Mouse (Mus musculus) MEL (cell line): ENCODE measurements around the gene Pdyn. TPM values are rescaled to one million over a fixed set of nuclear protein-coding genes. Genes with fewer than 3 reads are reported as not detected.

ENCODE experiments used
- DNase-seq: peaks from one replicate; pipeline ENCODE4 v3.0.0; 2011; ENCODE audit warnings: low read depth, low spot score
- H3K27ac ChIP-seq: 2 replicates; pipeline ENCODE4 v1.5.1; 2012; ENCODE audit warnings: low read depth, mild to moderate bottlenecking, control low read depth, low read length, moderate library complexity; ENCODE audit not compliant: control insufficient read depth
- H3K27me3 ChIP-seq, 2 experiments: fragments of 150-350 bp in 1 of 2; sonication (generic) in 1 of 2; 2 replicates each; pipeline ENCODE4 v1.6.1; 2012; ENCODE audit warnings: low read length in 2 of 2, mild to moderate bottlenecking in 2 of 2, improper control_type of control experiment in 1 of 2, moderate library complexity in 1 of 2; ENCODE audit not compliant: insufficient read depth in 2 of 2, control insufficient read depth in 1 of 2
- H3K36me3 ChIP-seq, 2 experiments: 2 replicates each; pipeline ENCODE4 v1.6.1; 2012 to 2014; ENCODE audit warnings: low read length in 2 of 2, improper control_type of control experiment in 1 of 2, inconsistent platforms in 1 of 2, mild to moderate bottlenecking in 1 of 2; ENCODE audit not compliant: insufficient read depth in 2 of 2, control insufficient read depth in 1 of 2
- H3K4me1 ChIP-seq, 2 experiments: fragments of 150-350 bp in 1 of 2; sonication (generic) in 1 of 2; 2 replicates each; pipeline ENCODE4 v1.6.1; 2012; ENCODE audit warnings: low read length in 2 of 2, improper control_type of control experiment in 1 of 2, mild to moderate bottlenecking in 1 of 2; ENCODE audit not compliant: insufficient read depth in 2 of 2, control insufficient read depth in 1 of 2
- H3K4me3 ChIP-seq, 2 experiments: fragments of 150-350 bp in 1 of 2; sonication (generic) in 1 of 2; 2 replicates each; pipeline ENCODE4 v1.5.1; 2012; ENCODE audit warnings: low read depth in 2 of 2, low read length in 2 of 2, mild to moderate bottlenecking in 2 of 2, moderate library complexity in 2 of 2, control low read depth in 1 of 2, improper control_type of control experiment in 1 of 2; ENCODE audit not compliant: control insufficient read depth in 1 of 2, insufficient read depth in 1 of 2
- H3K79me2 ChIP-seq: 2 replicates; pipeline ENCODE4 v1.6.1; 2012; ENCODE audit warnings: mild to moderate bottlenecking, low read length, moderate library complexity; ENCODE audit not compliant: control insufficient read depth, poor library complexity, insufficient read depth
- H3K9ac ChIP-seq: 2 replicates; pipeline ENCODE4 v1.6.1; 2012; ENCODE audit warnings: low read depth, mild to moderate bottlenecking, control low read depth, low read length, moderate library complexity; ENCODE audit not compliant: control insufficient read depth, poor library complexity, severe bottlenecking
- H3K9me3 ChIP-seq: fragments of 150-350 bp; sonication (generic); replicated peaks from 2 replicates; pipeline ENCODE4 v1.6.1; 2012; ENCODE audit warnings: mild to moderate bottlenecking, low read length, improper control_type of control experiment, moderate library complexity; ENCODE audit not compliant: insufficient read depth
- CHD1 ChIP-seq: IDR thresholded peaks from 2 replicates; pipeline ENCODE4 v1.6.1; 2012; ENCODE audit warnings: low read depth, mild to moderate bottlenecking, inconsistent platforms, low read length, improper control_type of control experiment
- EP300 ChIP-seq, 2 experiments: IDR thresholded peaks; 2 replicates each; pipeline ENCODE4 v1.6.1; 2011; ENCODE audit warnings: improper control_type of control experiment in 2 of 2, low read length in 2 of 2, low read depth in 1 of 2, mild to moderate bottlenecking in 1 of 2
- ETS1 ChIP-seq: IDR thresholded peaks from 2 replicates; pipeline ENCODE4 v1.6.1; 2012; ENCODE audit warnings: low read depth, mild to moderate bottlenecking, inconsistent platforms, low read length, improper control_type of control experiment, moderate library complexity
- GATA1 ChIP-seq: IDR thresholded peaks from 2 replicates; pipeline ENCODE4 v1.6.1; 2011; ENCODE audit warnings: low read depth, low read length, improper control_type of control experiment
- JUND ChIP-seq: IDR thresholded peaks from 2 replicates; pipeline ENCODE4 v1.6.1; 2011; ENCODE audit warnings: low read depth, mild to moderate bottlenecking, improper control_type of control experiment, low read length
- MAX ChIP-seq: IDR thresholded peaks from 2 replicates; pipeline ENCODE4 v1.6.1; 2011; ENCODE audit warnings: low read length, improper control_type of control experiment
- MXI1 ChIP-seq: IDR thresholded peaks from 2 replicates; pipeline ENCODE4 v1.6.1; 2011; ENCODE audit warnings: mild to moderate bottlenecking, low read depth, low read length, improper control_type of control experiment
- MYC ChIP-seq: IDR thresholded peaks from 2 replicates; pipeline ENCODE4 v1.6.1; 2011; ENCODE audit warnings: low read depth, mild to moderate bottlenecking, low read length, improper control_type of control experiment, moderate library complexity
- POLR2A ChIP-seq, 2 experiments: IDR thresholded peaks; 2 replicates each; pipeline ENCODE4 v1.6.1; 2011 to 2012; ENCODE audit warnings: low read length in 2 of 2, mild to moderate bottlenecking in 2 of 2, control low read depth in 1 of 2, improper control_type of control experiment in 1 of 2, low read depth in 1 of 2, moderate library complexity in 1 of 2; ENCODE audit not compliant: control insufficient read depth in 1 of 2, insufficient read depth in 1 of 2, poor library complexity in 1 of 2
- SMC3 ChIP-seq: IDR thresholded peaks from 2 replicates; pipeline ENCODE4 v1.6.1; 2011; ENCODE audit warnings: low read depth, low read length, improper control_type of control experiment
- TAL1 ChIP-seq: IDR thresholded peaks from 2 replicates; pipeline ENCODE4 v1.6.1; 2012; ENCODE audit warnings: mild to moderate bottlenecking, inconsistent platforms, low read length, moderate library complexity, mixed read lengths
- TCF12 ChIP-seq: IDR thresholded peaks from 2 replicates; pipeline ENCODE4 v1.6.1; 2014; ENCODE audit warnings: low read depth, mild to moderate bottlenecking, inconsistent platforms, low read length, improper control_type of control experiment, moderate library complexity
- UBTF ChIP-seq: IDR thresholded peaks from 2 replicates; pipeline ENCODE4 v1.6.1; 2012; ENCODE audit warnings: low read depth, mild to moderate bottlenecking, inconsistent platforms, low read length, improper control_type of control experiment, moderate library complexity, borderline replicate concordance; ENCODE audit not compliant: insufficient read depth
- USF2 ChIP-seq, 2 experiments: IDR thresholded peaks; 2 replicates each; pipeline ENCODE4 v1.6.1; 2011 to 2012; ENCODE audit warnings: improper control_type of control experiment in 2 of 2, low read length in 2 of 2, borderline replicate concordance in 1 of 2, inconsistent platforms in 1 of 2, low read depth in 1 of 2, mild to moderate bottlenecking in 1 of 2; ENCODE audit not compliant: insufficient read depth in 1 of 2
- ZNF384 ChIP-seq: IDR thresholded peaks from 2 replicates; pipeline ENCODE4 v1.6.1; 2012; ENCODE audit warnings: low read depth, mild to moderate bottlenecking, inconsistent platforms, low read length, improper control_type of control experiment
- polyA plus RNA-seq, 2 experiments: library from polyadenylated mRNA; stranded (reverse) in 1 of 2; unstranded in 1 of 2; fragments of >175 nt in 1 of 2; fragments of >200 nt in 1 of 2; gene quantifications; 2 replicates each; pipeline versions ENCODE4 v1.2.1 to v1.2.4; 2012; ENCODE audit warnings: low replicate concordance in 2 of 2, low read depth in 1 of 2; ENCODE audit not compliant: insufficient read length in 2 of 2, insufficient read depth in 1 of 2, missing spikeins in 1 of 2
- total RNA-seq: library from RNA; depleted of rRNA; stranded (reverse); fragments of 300-350 nt; gene quantifications from 2 replicates; pipeline ENCODE4 v1.2.3, GENCODE M21; 2012

The Pdyn gene
- total and polyA plus RNA-seq, 3 experiments = 0.19 TPM; not detected in 2

DNA sequence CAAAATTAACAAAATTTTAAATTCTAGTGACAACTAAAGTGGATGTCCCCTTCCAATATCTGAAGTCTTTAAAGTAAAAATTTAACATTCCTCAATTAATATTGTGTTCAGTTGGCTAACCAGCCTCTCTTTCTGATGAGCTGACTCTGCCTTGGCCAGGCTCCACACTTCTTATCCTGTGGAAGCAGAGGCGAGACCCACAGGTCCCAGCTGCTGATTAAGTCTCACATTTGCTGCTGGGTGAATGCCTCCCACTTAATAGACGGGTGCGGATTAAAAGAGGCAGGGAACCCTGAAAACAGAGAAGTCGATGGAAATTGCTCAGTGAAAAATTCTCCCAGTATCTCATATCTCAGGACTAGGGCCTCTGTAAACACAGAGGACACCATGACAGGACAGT, 37.2 kb downstream of the Pdyn start:
- no peaks in the 10 kb centered on the region for H3K4me1 ChIP-seq
- TF ChIP-seq POLR2A (IDR thresholded peaks at IDR 0.05; ENCODE audit: control insufficient read depth in 1 of 2, insufficient read depth in 1 of 2, low read depth in 1 of 2, low read length in 2 of 2, poor library complexity in 1 of 2) (no peak), TAL1 (0 out of 2 replicates have a peak, but pooled peaks have one; percentile 21), TCF12 (peak; percentile 76; the same call in 1 of the 2 replicates), MXI1 (no peak), GATA1 (0 out of 2 replicates have a peak, but pooled peaks have one; percentile 36), EP300 (IDR thresholded peaks at IDR 0.05; ENCODE audit: low read depth in 1 of 2, low read length in 2 of 2) (peak; percentile 50 to 58)
- TF ChIP-seq, all 39 proteins: peak for 4
- Histone ChIP-seq H3K27ac (no peak overlapping the region), H3K79me2 (no peaks in the 10 kb centered on the region), H3K4me3 (no peak overlapping the region), H3K27me3 (no peaks in the 10 kb centered on the region; a peak in 1 of 4 replicates), H3K9ac (no peak overlapping the region), H3K36me3 (no peaks in the 10 kb centered on the region), H3K9me3 (no peaks in the 10 kb centered on the region)
- DNase-seq = peak; percentile 48

DNA sequence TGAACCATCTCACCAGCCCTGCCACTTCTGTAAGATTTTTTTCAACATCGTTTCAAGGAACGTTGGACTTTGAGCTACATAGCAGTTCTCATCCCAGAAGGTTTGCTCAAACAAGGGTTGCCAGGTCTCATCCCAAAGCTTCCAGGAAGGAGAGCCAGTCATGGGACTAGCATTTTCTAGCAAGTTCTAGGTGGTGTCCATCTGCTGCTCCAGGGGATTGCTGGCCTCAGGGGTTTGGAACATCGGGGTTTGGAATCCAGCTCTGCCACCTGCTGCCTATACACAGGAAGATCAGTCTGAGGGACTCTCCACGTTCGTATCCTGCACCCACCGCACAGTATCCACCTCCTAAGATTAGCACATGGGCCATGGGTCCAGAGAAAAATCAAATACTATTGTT, 39.6 kb downstream of the Pdyn start:
- H3K79me2 ChIP-seq = no peaks in the 10 kb centered on the region
- TF ChIP-seq ETS1 (no peak), MAX (no peak), ZNF384 (no peak)
- H3K9me3 ChIP-seq = no peaks in the 10 kb centered on the region
- no peak for DNase-seq
- H3K9ac ChIP-seq = no peak overlapping the region
- H3K4me1 ChIP-seq = no peaks in the 10 kb centered on the region
- peaks cover 0 to 3% of the 10 kb centered on the region in 2 experiments; a peak in 2 of 4 replicates for H3K27me3 ChIP-seq
- no peak overlapping the region for H3K4me3 ChIP-seq
- no peaks in the 10 kb centered on the region for H3K36me3 ChIP-seq
- no peak overlapping the region for H3K27ac ChIP-seq

DNA sequence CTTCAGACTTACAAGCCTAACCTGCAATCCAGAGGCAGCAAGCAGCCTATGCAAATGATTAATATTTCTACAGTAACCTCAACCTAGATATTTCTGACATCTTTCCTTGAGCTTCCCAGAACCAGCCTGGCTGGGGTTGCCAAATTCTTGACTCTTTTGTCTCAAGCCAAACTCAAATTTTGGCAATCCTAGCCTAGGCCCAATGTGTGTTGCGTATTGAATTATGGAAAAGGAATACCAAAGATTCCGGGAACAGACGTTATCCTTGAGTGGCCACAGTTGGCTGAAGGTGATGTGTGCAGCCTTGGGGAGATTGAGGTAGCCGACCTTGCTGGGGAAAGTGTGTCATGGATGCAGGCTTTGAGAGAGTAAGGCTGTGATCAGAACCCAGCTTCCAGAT, 40.8 kb downstream of the Pdyn start:
- Histone ChIP-seq H3K27me3 (peaks cover 0 to 3% of the 10 kb centered on the region in 2 experiments; a peak in 2 of 4 replicates), H3K9ac (no peak overlapping the region), H3K9me3 (no peaks in the 10 kb centered on the region), H3K4me1 (no peaks in the 10 kb centered on the region), H3K4me3 (no peak overlapping the region), H3K27ac (no peak overlapping the region), H3K36me3 (no peaks in the 10 kb centered on the region), H3K79me2 (no peaks in the 10 kb centered on the region)
- no peak for DNase-seq
- TF ChIP-seq SMC3 = no peak

DNA sequence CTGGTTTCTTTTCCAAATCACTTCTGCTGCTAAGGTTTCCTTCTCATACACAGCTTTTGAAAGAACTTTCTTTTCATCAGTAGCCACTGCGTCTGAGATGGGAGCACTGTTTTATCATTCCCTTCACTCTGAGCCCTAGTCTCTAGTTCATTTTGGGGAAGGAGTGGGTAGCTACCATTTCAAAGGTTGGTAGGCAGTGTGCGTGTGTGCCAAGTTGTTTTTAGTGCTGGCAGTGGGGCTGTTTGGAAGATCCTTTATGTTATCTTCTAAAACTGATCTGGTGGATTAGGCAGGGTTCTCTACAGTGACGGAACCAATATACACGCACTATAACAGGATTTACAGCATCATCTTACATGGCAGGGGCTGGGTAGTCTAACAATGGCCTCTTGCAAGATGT, 44.6 kb downstream of the Pdyn start:
- no peak for DNase-seq
- H3K36me3 ChIP-seq = no peaks in the 10 kb centered on the region
- H3K9me3 ChIP-seq = no peaks in the 10 kb centered on the region
- H3K4me1 ChIP-seq = no peaks in the 10 kb centered on the region
- no peak overlapping the region for H3K27ac ChIP-seq
- TF ChIP-seq GATA1 = no peak
- no peak for TF ChIP-seq ZNF384
- no peak for TF ChIP-seq CHD1
- TF ChIP-seq UBTF = no peak
- no peak for TF ChIP-seq USF2 (IDR thresholded peaks at IDR 0.05; ENCODE audit: borderline replicate concordance in 1 of 2, insufficient read depth in 1 of 2, low read depth in 1 of 2, low read length in 2 of 2)
- no peak for TF ChIP-seq MYC
- no peak for TF ChIP-seq JUND
- no peaks in the 10 kb centered on the region for H3K79me2 ChIP-seq
- H3K27me3 ChIP-seq = peaks cover 0 to 3% of the 10 kb centered on the region in 2 experiments; a peak in 3 of 4 replicates
- no peak overlapping the region for H3K4me3 ChIP-seq
- no peak overlapping the region for H3K9ac ChIP-seq
